Mouse (Mus musculus): ENCODE measurements around the gene Pik3c2g.

DNA sequence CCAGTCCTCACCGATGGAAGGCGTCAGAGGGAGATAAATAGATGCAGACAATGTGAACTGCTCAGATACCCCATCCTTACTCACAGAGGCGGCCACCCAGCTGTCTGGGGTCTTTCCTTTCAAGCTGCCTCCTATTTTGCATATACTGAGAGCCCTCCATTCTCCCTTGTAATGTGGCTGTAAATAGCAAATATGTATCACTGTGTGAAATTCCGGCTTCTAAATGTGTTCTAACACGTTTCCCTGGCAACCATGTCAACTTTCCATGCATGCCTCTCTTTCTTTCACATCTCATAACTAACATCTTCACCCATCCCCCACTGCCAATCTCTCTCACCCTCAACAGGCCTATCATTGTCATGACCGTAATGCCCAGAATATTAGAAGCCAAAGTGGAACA is 379.7 kb downstream of the Pik3c2g start:
- TF ChIP-seq EP300 (IDR thresholded peaks at IDR 0.05): no peak
- TF ChIP-seq CTCF (IDR thresholded peaks at IDR 0.05): no peak

Data from lung, postnatal 0 days (tissue).